Mouse (Mus musculus): ENCODE results near the gene AI661453. TPM values are rescaled to one million over a fixed set of nuclear protein-coding genes. Genes with fewer than 3 reads are reported as not detected.

The AI661453 gene
- polyA plus RNA-seq (2014; fragmentation: Illumina TruSeq; extraction: RNeasy Lipid Tissue Mini Kit (QIAGEN cat#74804); ENCODE audit: low read depth, low replicate concordance): 0.44 TPM

DNA sequence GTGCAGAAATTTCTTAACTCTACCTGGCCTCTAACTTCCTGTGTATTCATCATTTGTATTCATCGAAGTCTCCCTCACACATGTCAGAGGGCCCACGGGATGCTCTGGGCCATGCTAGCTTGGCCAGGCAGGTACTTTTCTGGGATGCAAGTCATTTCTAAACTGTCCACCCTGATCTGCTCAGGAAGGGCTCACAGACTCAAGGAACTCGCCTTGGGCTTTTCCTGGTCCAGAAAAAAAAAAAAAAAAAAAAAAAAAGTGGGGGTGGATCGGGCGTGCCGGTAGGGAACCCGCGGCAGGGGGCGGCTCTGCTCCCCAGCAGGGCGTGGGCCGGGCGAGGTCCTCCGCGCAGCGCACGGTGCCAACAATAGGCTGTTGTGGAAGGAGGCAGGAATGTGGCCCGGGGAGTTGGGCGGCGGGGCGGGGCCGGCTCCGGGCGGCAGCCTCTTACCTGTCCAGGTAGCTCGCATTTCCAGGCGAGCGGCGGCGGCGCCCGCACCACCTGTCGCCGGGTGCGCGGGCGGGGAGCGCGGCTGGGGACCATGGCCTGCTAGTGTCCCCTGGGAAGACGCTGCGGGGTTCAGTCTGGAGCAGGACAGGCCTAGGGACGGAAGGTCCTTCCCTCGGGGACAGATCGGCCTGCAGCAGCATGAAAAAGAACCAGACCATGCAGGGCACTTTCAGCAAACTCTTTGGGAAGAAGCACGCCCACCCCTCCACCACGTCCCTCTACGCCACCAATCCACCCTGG lies at the start of gene AI661453:
AI661453 (plus strand) TSS at position 460 of the 751 bp plus-strand sequence.

DNA sequence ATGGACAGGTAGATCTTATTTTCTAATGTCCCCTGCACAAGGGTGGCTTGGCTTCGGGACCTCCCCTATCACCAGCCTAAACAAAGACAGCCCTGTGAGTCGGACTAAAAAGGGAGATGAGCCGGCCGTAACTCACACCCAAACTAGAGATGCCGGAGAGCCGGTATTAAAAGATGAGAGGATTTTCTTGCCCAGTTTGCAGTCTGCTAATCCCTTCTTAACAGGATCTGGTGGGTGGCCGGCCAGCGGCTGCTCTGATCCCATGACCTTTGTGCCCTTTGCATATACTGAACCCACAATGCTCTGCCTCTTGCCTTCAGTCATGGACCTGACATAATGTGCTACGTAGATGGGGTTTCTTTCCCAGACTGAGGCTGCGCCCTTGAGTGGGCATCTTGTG lies 36.0 kb upstream of the AI661453 start, which contains the start of gene Guca1a:
Guca1a (minus strand) TSS at position 134 of the 400 bp plus-strand sequence.

DNA sequence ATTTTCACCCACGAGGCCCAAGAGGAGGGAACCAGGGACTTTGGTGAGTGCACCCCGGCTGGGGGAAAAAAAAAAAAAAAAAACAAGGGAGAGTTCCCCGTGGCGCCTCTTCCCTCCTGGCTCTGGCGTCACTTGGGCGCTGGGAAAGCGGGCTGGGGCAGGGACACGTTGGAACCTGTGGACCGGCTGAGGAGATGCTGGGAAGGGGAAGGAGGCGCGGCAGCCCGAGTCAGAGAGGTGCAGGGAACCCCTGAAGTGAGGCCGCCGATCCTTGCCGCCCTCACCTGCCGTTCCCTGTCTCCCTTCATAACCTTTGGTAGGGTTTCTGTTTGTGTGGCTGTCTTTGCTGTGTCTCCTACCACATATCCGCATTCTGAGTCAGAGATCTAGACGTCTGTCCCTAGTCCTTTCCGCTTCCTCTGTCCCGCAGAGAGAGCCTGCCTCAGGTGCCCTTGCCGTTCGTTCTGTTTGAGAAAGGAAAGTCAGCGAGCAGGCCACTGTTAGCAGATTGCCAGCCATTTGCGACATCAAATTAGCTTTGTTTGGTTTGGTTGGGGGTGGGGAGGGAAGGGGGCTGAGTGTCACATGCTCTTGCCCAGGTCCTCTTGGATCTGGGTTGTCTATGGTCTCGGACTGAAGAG lies 612 bp downstream of the AI661453 start, which contains the start of gene 1700001C19Rik:
1700001C19Rik (minus strand) TSS at position 470 of the 641 bp plus-strand sequence.

DNA sequence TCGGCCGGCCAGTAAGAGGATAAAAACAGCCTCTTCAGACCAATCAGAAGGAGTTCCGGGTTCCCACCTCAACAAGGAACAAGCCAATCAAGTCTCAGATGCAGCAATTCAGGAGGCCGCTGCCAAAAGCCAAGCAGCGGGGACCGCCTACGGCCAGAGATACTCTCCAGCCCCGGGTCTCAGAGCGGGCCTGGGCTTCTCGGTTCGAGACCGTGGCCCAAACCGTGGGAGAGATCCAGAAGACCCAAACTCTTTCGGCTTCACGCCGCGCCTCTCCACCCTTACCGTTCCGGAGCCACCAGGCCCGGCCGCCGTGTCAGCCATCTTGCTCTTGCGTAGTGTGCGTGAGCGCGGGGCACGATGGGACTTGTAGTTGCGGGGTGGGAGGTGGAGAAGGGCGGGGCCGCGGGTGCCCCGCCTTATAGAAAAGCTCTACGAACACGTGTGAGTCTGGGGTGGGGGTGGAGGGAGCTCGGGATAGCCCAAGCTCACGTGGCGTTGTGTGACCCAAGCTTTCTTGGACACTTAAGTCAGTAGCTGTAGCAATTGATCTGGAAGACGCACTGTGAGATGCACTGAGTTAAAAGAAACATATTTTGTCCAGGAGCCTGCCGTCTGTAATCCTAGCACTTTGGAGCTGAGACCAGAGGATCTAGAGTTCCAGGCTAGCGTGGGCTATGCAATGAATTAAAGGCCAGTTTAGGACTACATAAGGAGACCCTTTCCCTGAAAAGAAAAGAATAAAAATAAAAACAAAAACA lies 65.7 kb downstream of the AI661453 start, which contains the start of gene Taf8:
Taf8 (minus strand) TSS at position 347 of the 761 bp plus-strand sequence.

DNA sequence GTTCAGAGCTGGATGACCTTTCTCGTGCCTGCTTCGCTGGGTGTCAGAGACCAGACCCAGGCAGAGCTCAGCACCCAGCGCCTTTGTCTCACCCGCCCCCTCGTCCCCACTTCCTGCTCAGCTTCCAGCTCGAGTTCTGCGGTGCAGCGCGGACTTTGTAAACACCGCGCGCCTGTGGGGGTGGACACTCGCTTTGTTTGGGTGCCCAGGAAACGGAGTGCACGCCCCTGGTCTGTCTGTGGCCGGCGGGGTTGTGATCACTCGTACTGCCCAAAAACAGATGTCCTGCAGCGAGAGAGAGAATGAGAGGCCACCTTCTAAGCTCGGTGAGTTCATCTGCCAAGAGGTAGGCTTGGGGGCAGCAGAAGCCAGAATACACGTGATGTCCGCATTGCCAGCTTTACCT lies 68.5 kb downstream of the AI661453 start, which contains the start of gene Ccnd3:
Ccnd3 (plus strand) TSS at position 111 of the 406 bp plus-strand sequence.

Other genes starting within 250 kb of the AI661453 start
- gene Mrps10, start 67.7 kb upstream of the AI661453 start, polyA plus RNA-seq (2014; fragmentation: Illumina TruSeq; extraction: RNeasy Lipid Tissue Mini Kit (QIAGEN cat#74804); ENCODE audit: low read depth, low replicate concordance): 47.9 TPM
- gene Guca1b, start 51.2 kb upstream of the AI661453 start, polyA plus RNA-seq (2014; fragmentation: Illumina TruSeq; extraction: RNeasy Lipid Tissue Mini Kit (QIAGEN cat#74804); ENCODE audit: low read depth, low replicate concordance): not detected
- gene Guca1a, start 36.0 kb upstream of the AI661453 start, polyA plus RNA-seq (2014; fragmentation: Illumina TruSeq; extraction: RNeasy Lipid Tissue Mini Kit (QIAGEN cat#74804); ENCODE audit: low read depth, low replicate concordance): not detected
- gene 1700001C19Rik, start 761 bp downstream of the AI661453 start, polyA plus RNA-seq (2014; fragmentation: Illumina TruSeq; extraction: RNeasy Lipid Tissue Mini Kit (QIAGEN cat#74804); ENCODE audit: low read depth, low replicate concordance): not detected
- gene Taf8, start 65.7 kb downstream of the AI661453 start, polyA plus RNA-seq (2014; fragmentation: Illumina TruSeq; extraction: RNeasy Lipid Tissue Mini Kit (QIAGEN cat#74804); ENCODE audit: low read depth, low replicate concordance): 3.5 TPM
- gene Ccnd3, start 68.4 kb downstream of the AI661453 start, polyA plus RNA-seq (2014; fragmentation: Illumina TruSeq; extraction: RNeasy Lipid Tissue Mini Kit (QIAGEN cat#74804); ENCODE audit: low read depth, low replicate concordance): 5.0 TPM
- gene Bysl, start 174.9 kb downstream of the AI661453 start, polyA plus RNA-seq (2014; fragmentation: Illumina TruSeq; extraction: RNeasy Lipid Tissue Mini Kit (QIAGEN cat#74804); ENCODE audit: low read depth, low replicate concordance): 1.1 TPM
- 10.3 TPM for gene Med20, start 175.0 kb downstream of the AI661453 start, polyA plus RNA-seq (2014; fragmentation: Illumina TruSeq; extraction: RNeasy Lipid Tissue Mini Kit (QIAGEN cat#74804); ENCODE audit: low read depth, low replicate concordance)
- gene Gm20517, start 175.0 kb downstream of the AI661453 start, polyA plus RNA-seq (2014; fragmentation: Illumina TruSeq; extraction: RNeasy Lipid Tissue Mini Kit (QIAGEN cat#74804); ENCODE audit: low read depth, low replicate concordance): 0.28 TPM
- gene Usp49, start 194.1 kb downstream of the AI661453 start, polyA plus RNA-seq (2014; fragmentation: Illumina TruSeq; extraction: RNeasy Lipid Tissue Mini Kit (QIAGEN cat#74804); ENCODE audit: low read depth, low replicate concordance): 2.1 TPM

All from kidney, adult 10 weeks (tissue).